Mouse (Mus musculus): ENCODE results near the gene Larp4b.

- TF ChIP-seq CTCF (IDR thresholded peaks at IDR 0.05; ENCODE audit: borderline replicate concordance, extremely low read depth, insufficient read depth, insufficient read length) (no peak), POLR2A (IDR thresholded peaks at IDR 0.05; ENCODE audit: borderline replicate concordance, extremely low read depth, insufficient read depth, insufficient read length, poor library complexity, severe bottlenecking) (no peak)
These were observed 65.6 kb downstream of the Larp4b start for GRCm38 (mm10) chr13:9159282-9159681.
